Mouse (Mus musculus): ENCODE measurements around the gene Slc25a51.

Slc25a51 gene

GRCm38 (mm10) chr4:45426724-45427457 lies 18.3 kb upstream of the Slc25a51 start:
- DNase-seq (ENCODE audit: low read depth, low spot score), result no peak

- no peak for DNase-seq (ENCODE audit: low read depth, low spot score)
Measured at GRCm38 (mm10) chr4:45423406-45423805, 14.8 kb upstream of the Slc25a51 start.

- DNase-seq (ENCODE audit: low read depth, low spot score), result no peak
Measured at GRCm38 (mm10) chr4:45422640-45423039, 14.1 kb upstream of the Slc25a51 start.

- no peak for DNase-seq (ENCODE audit: low read depth, low spot score)
Measured at GRCm38 (mm10) chr4:45421519-45422260, 13.1 kb upstream of the Slc25a51 start.

- DNase-seq (ENCODE audit: low read depth, low spot score), result no peak
Measured at GRCm38 (mm10) chr4:45420733-45421132, 12.2 kb upstream of the Slc25a51 start.

- DNase-seq (ENCODE audit: low read depth, low spot score), result no peak
Measured at GRCm38 (mm10) chr4:45419051-45419450, 10.5 kb upstream of the Slc25a51 start.

GRCm38 (mm10) chr4:45418229-45418950 lies 9.8 kb upstream of the Slc25a51 start:
- DNase-seq (ENCODE audit: low read depth, low spot score), result peak; percentile 16

- no peak for DNase-seq (ENCODE audit: low read depth, low spot score)
Measured at GRCm38 (mm10) chr4:45416314-45416713, 7.7 kb upstream of the Slc25a51 start.

- no peak for DNase-seq (ENCODE audit: low read depth, low spot score)
Measured at GRCm38 (mm10) chr4:45413674-45414338, 5.2 kb upstream of the Slc25a51 start.

GRCm38 (mm10) chr4:45412433-45413192 lies 4.0 kb upstream of the Slc25a51 start:
- no peak for DNase-seq (ENCODE audit: low read depth, low spot score)

- no peak for DNase-seq (ENCODE audit: low read depth, low spot score)
Measured at GRCm38 (mm10) chr4:45411181-45411790, 2.7 kb upstream of the Slc25a51 start.

GRCm38 (mm10) chr4:45409270-45409669 lies 704 bp upstream of the Slc25a51 start:
- DNase-seq (ENCODE audit: low read depth, low spot score), result peak; percentile 63

- peak; percentile 11 for DNase-seq (ENCODE audit: low read depth, low spot score)
Measured at GRCm38 (mm10) chr4:45407703-45408334, 747 bp downstream of the Slc25a51 start.

- DNase-seq (ENCODE audit: low read depth, low spot score), result no peak
Measured at GRCm38 (mm10) chr4:45407001-45407702, 1.4 kb downstream of the Slc25a51 start.

- no peak for DNase-seq (ENCODE audit: low read depth, low spot score)
Measured at GRCm38 (mm10) chr4:45406397-45406796, 2.2 kb downstream of the Slc25a51 start.

- DNase-seq (ENCODE audit: low read depth, low spot score), result no peak
Measured at GRCm38 (mm10) chr4:45405315-45405714, 3.3 kb downstream of the Slc25a51 start.

GRCm38 (mm10) chr4:45404086-45404485 lies 4.5 kb downstream of the Slc25a51 start:
- no peak for DNase-seq (ENCODE audit: low read depth, low spot score)

GRCm38 (mm10) chr4:45403499-45403878 lies 5.1 kb downstream of the Slc25a51 start:
- DNase-seq (ENCODE audit: low read depth, low spot score), result no peak

- DNase-seq (ENCODE audit: low read depth, low spot score), result no peak
Measured at GRCm38 (mm10) chr4:45402878-45403498, 5.6 kb downstream of the Slc25a51 start.
